In the genomic region with DNA sequence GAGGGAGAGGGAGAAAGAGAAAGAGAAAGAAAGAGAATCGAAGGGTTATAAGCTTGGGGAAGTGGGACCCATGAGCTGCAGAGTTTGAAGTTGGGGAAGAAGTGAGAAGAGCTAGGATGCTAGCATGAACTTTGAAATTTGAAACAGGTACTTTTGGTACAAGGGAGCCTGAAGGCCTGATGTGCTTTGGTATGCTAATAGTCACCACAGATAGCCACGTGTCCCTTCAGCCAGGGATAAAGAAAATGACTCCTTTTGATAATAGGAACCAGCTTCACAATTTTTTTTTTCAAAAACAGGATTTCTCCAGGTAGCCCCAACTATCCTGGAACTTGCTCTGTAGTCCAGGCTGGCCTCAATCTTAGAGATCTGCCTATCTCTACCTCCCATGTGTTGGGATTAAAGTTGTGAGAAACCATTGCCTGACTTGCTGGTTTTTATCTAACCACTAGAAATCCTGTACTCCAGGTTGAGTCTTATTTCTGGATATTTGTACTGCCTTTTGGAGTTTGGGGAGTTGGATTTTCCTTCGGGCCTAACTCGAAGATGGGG, we compare ENCODE assay signal across 8 mouse cellular contexts. TPM values are rescaled to one million over a fixed set of nuclear protein-coding genes. Genes with fewer than 3 reads are reported as not detected.
A peak's percentile ranks its signal among the peaks of the same experiment; 100 is the strongest.
DNase-seq lines count a peak whose midpoint lies in the region; ATAC-seq and TF ChIP-seq lines count a peak whose summit lies in the region.
"Had no signal": no experiment of that assay in that cellular context is flagged by ENCODE, and none has a peak within 500 bp of the region (broad histone marks: within the 10 kb centered on the region; RNA-seq: fewer than 3 reads in every experiment).

No protein-coding gene starts in this region.

- H3K9ac ChIP-seq in lung, embryonic 15.5 days = peak overlapping the region; percentile 82; the same call in 1 of the 2 replicates
- no peak overlapping the region for H3K9ac ChIP-seq in limb, embryonic 14.5 days (ENCODE audit: low read depth, low read length, severe bottlenecking)
- no peak overlapping the region for H3K9ac ChIP-seq in stomach, embryonic 15.5 days

- H3K4me2 ChIP-seq in lung, embryonic 15.5 days = peak overlapping the region; percentile 93
- peak overlapping the region; percentile 84 for H3K4me2 ChIP-seq in limb, embryonic 14.5 days (replicated peaks; ENCODE audit: low read depth, low read length, severe bottlenecking)
- H3K4me2 ChIP-seq in stomach, embryonic 15.5 days = no peak overlapping the region

- peaks cover 6% of the 10 kb centered on the region for H3K36me3 ChIP-seq in lung, embryonic 15.5 days
- peaks cover 11% of the 10 kb centered on the region for H3K36me3 ChIP-seq in forebrain, embryonic 10.5 days (replicated peaks)
- H3K36me3 ChIP-seq in limb, embryonic 14.5 days (ENCODE audit: control insufficient read depth, insufficient read depth, low read length) = peaks cover 8% of the 10 kb centered on the region; the same call in 1 of the 2 replicates
- H3K36me3 ChIP-seq in stomach, embryonic 15.5 days = peaks cover 9% of the 10 kb centered on the region

- H3K4me3 ChIP-seq in lung, embryonic 15.5 days = no peak overlapping the region
- H3K4me3 ChIP-seq in forebrain, embryonic 10.5 days = peak overlapping the region; percentile 81
- H3K4me3 ChIP-seq in limb, embryonic 14.5 days (replicated peaks; ENCODE audit: low read length) = peak overlapping the region; percentile 96
- no peak overlapping the region; the same call in 1 of the 2 replicates for H3K4me3 ChIP-seq in stomach, embryonic 15.5 days (replicated peaks)

- H3K27ac ChIP-seq in lung, embryonic 15.5 days = no peak overlapping the region
- peak overlapping the region; percentile 90; the same call in 1 of the 2 replicates for H3K27ac ChIP-seq in forebrain, embryonic 10.5 days
- H3K27ac ChIP-seq in limb, embryonic 14.5 days (replicated peaks; ENCODE audit: low read depth, low read length) = peak overlapping the region; percentile 71; the same call in 1 of the 2 replicates
- peak overlapping the region; percentile 91; the same call in 1 of the 2 replicates for H3K27ac ChIP-seq in stomach, embryonic 15.5 days

- no peak for DNase-seq in lung, postnatal 25 days (ENCODE audit: low spot score)
- no peak for DNase-seq in forebrain, embryonic 10.5 days (ENCODE audit: extremely low spot score, low spot score)
- no peak for DNase-seq in limb, embryonic 14.5 days (ENCODE audit: low spot score)
- DNase-seq in Muller cell, postnatal 12 days (ENCODE audit: inconsistent ontology term) = no peak
- DNase-seq in layer of hippocampus, adult 9-10 months (ENCODE audit: low spot score) = no peak
- DNase-seq: kidney, adult 18-20 months had no signal

- 79% methylated on average over 4 of the region's 4 CpGs for WGBS in lung, embryonic 15.5 days
- WGBS in forebrain, embryonic 10.5 days = 83% methylated on average over 4 of the region's 4 CpGs
- WGBS in limb, embryonic 14.5 days = 82% methylated on average over 4 of the region's 4 CpGs
- 78% methylated on average over 4 of the region's 4 CpGs for WGBS in stomach, embryonic 15.5 days

- H3K27me3 ChIP-seq in lung, embryonic 15.5 days = no peaks in the 10 kb centered on the region
- H3K27me3 ChIP-seq in forebrain, embryonic 10.5 days (ENCODE audit: poor library complexity, severe bottlenecking) = no peaks in the 10 kb centered on the region
- H3K27me3 ChIP-seq in limb, embryonic 14.5 days (ENCODE audit: control insufficient read depth, insufficient read depth, low read length) = no peaks in the 10 kb centered on the region
- no peaks in the 10 kb centered on the region for H3K27me3 ChIP-seq in stomach, embryonic 15.5 days (replicated peaks)

- H3K4me1 ChIP-seq in lung, embryonic 15.5 days = peaks cover 27% of the 10 kb centered on the region
- H3K4me1 ChIP-seq in forebrain, embryonic 10.5 days = peaks cover 41% of the 10 kb centered on the region
- peaks cover 7% of the 10 kb centered on the region for H3K4me1 ChIP-seq in limb, embryonic 14.5 days (ENCODE audit: control insufficient read depth, insufficient read depth, low read length)
- H3K4me1 ChIP-seq in stomach, embryonic 15.5 days = peaks cover 15% of the 10 kb centered on the region

- TF ChIP-seq POLR2A in limb, embryonic 14.5 days (IDR thresholded peaks at IDR 0.05; ENCODE audit: borderline replicate concordance, extremely low read depth, insufficient read depth, insufficient read length) = no peak

- H3K9me3 ChIP-seq in lung, embryonic 15.5 days = no peaks in the 10 kb centered on the region
- no peaks in the 10 kb centered on the region for H3K9me3 ChIP-seq in forebrain, embryonic 10.5 days
- no peaks in the 10 kb centered on the region for H3K9me3 ChIP-seq in limb, embryonic 14.5 days (ENCODE audit: control insufficient read depth, low read length)
- no peaks in the 10 kb centered on the region for H3K9me3 ChIP-seq in stomach, embryonic 15.5 days

- ATAC-seq in lung, embryonic 15.5 days (ENCODE audit: borderline replicate concordance, extremely low read depth, low FRiP score, low TSS enrichment) = no peak
- ATAC-seq in limb, embryonic 14.5 days (ENCODE audit: low FRiP score, low read depth) = no peak
- no peak for ATAC-seq in stomach, embryonic 15.5 days (ENCODE audit: insufficient read depth, low FRiP score, low read depth)

RNA-seq across cellular contexts. Expression of a gene that starts 3.1 kb away (rescaled TPM):
- 13.4 and 15.2 TPM in 2 replicates for polyA plus RNA-seq in lung, embryonic 15.5 days (2015; fragmentation: Nextera tagmentation; extraction: Ambion mirVana)
- 17.6 and 19.1 TPM in 2 replicates for polyA plus RNA-seq in forebrain, embryonic 10.5 days (2016; fragmentation: Nextera tagmentation; extraction: Ambion mirVana)
- polyA plus RNA-seq in limb, embryonic 14.5 days (2012; rRNA removed) = 40.8 and 51.1 TPM in 2 replicates
- 15.0 and 16.0 TPM in 2 replicates for polyA plus RNA-seq in limb, embryonic 14.5 days (2014; fragmentation: Nextera tagmentation; extraction: Ambion mirVana)
- polyA plus RNA-seq in stomach, embryonic 15.5 days (2015; fragmentation: Nextera tagmentation; extraction: Ambion mirVana) = 16.3 and 20.8 TPM in 2 replicates

RNA-seq across cellular contexts. Expression of a gene that starts 36.5 kb away (rescaled TPM):
- 78.7 and 81.2 TPM in 2 replicates for polyA plus RNA-seq in lung, embryonic 15.5 days (2015; fragmentation: Nextera tagmentation; extraction: Ambion mirVana)
- polyA plus RNA-seq in forebrain, embryonic 10.5 days (2016; fragmentation: Nextera tagmentation; extraction: Ambion mirVana) = 243 and 248 TPM in 2 replicates
- 64.3 and 71.5 TPM in 2 replicates for polyA plus RNA-seq in limb, embryonic 14.5 days (2012; rRNA removed)
- 70.9 and 82.0 TPM in 2 replicates for polyA plus RNA-seq in limb, embryonic 14.5 days (2014; fragmentation: Nextera tagmentation; extraction: Ambion mirVana)
- 52.6 and 63.4 TPM in 2 replicates for polyA plus RNA-seq in stomach, embryonic 15.5 days (2015; fragmentation: Nextera tagmentation; extraction: Ambion mirVana)

RNA-seq across cellular contexts. Expression of a gene that starts 42.9 kb away (rescaled TPM):
- polyA plus RNA-seq in lung, embryonic 15.5 days (2015; fragmentation: Nextera tagmentation; extraction: Ambion mirVana) = 66.0 and 66.5 TPM in 2 replicates
- 63.7 and 66.3 TPM in 2 replicates for polyA plus RNA-seq in forebrain, embryonic 10.5 days (2016; fragmentation: Nextera tagmentation; extraction: Ambion mirVana)
- polyA plus RNA-seq in limb, embryonic 14.5 days (2012; rRNA removed) = 27.0 and 30.2 TPM in 2 replicates
- 52.4 and 54.7 TPM in 2 replicates for polyA plus RNA-seq in limb, embryonic 14.5 days (2014; fragmentation: Nextera tagmentation; extraction: Ambion mirVana)
- 68.4 and 77.6 TPM in 2 replicates for polyA plus RNA-seq in stomach, embryonic 15.5 days (2015; fragmentation: Nextera tagmentation; extraction: Ambion mirVana)

RNA-seq across cellular contexts. Expression of a gene that starts 43.0 kb away (rescaled TPM):
- 25.1 and 25.9 TPM in 2 replicates for polyA plus RNA-seq in lung, embryonic 15.5 days (2015; fragmentation: Nextera tagmentation; extraction: Ambion mirVana)
- polyA plus RNA-seq in forebrain, embryonic 10.5 days (2016; fragmentation: Nextera tagmentation; extraction: Ambion mirVana) = 9.2 and 9.3 TPM in 2 replicates
- 75.7 and 117 TPM in 2 replicates for polyA plus RNA-seq in limb, embryonic 14.5 days (2012; rRNA removed)
- 35.7 and 36.8 TPM in 2 replicates for polyA plus RNA-seq in limb, embryonic 14.5 days (2014; fragmentation: Nextera tagmentation; extraction: Ambion mirVana)
- polyA plus RNA-seq in stomach, embryonic 15.5 days (2015; fragmentation: Nextera tagmentation; extraction: Ambion mirVana) = 17.2 and 17.3 TPM in 2 replicates

RNA-seq across cellular contexts. Expression of a gene that starts 43.5 kb away (rescaled TPM):
- polyA plus RNA-seq in lung, embryonic 15.5 days (2015; fragmentation: Nextera tagmentation; extraction: Ambion mirVana) = 106 and 113 TPM in 2 replicates
- polyA plus RNA-seq in forebrain, embryonic 10.5 days (2016; fragmentation: Nextera tagmentation; extraction: Ambion mirVana) = 80.6 and 81.5 TPM in 2 replicates
- polyA plus RNA-seq in limb, embryonic 14.5 days (2012; rRNA removed) = 56.0 and 63.1 TPM in 2 replicates
- polyA plus RNA-seq in limb, embryonic 14.5 days (2014; fragmentation: Nextera tagmentation; extraction: Ambion mirVana) = 96.6 and 106 TPM in 2 replicates
- polyA plus RNA-seq in stomach, embryonic 15.5 days (2015; fragmentation: Nextera tagmentation; extraction: Ambion mirVana) = 86.1 and 89.4 TPM in 2 replicates

Comparison
In these comparisons a context has a peak if more than half of its experiments do, and no peak if none do; other contexts are left out.
1. H3K4me3 ChIP-seq: peak in forebrain, embryonic 10.5 days (single experiment) and limb, embryonic 14.5 days (single experiment); none in lung, embryonic 15.5 days (single experiment) and stomach, embryonic 15.5 days (single experiment).